Mouse (Mus musculus): ENCODE results near the gene Otof. TPM values are rescaled to one million over a fixed set of nuclear protein-coding genes. Genes with fewer than 3 reads are reported as not detected.

The Otof gene
- polyA plus RNA-seq, 1 experiment from 2014 or later = 0.56 TPM

- Histone ChIP-seq H3K36me3 (no peaks in the 10 kb centered on the region), H3K4me2 (replicated peaks) (no peak overlapping the region), H3K4me3 (no peak overlapping the region), H3K27me3 (no peaks in the 10 kb centered on the region), H3K9ac (no peak overlapping the region), H3K9me3 (no peaks in the 10 kb centered on the region), H3K4me1 (no peaks in the 10 kb centered on the region), H3K27ac (no peak overlapping the region)
- 85% methylated on average over 4 of the region's 4 CpGs for WGBS
- no peak for ATAC-seq (ENCODE audit: insufficient number of reproducible peaks, insufficient read depth, low FRiP score, low TSS enrichment)
These were observed 38.6 kb downstream of the Otof start for GRCm38 (mm10) chr5:30423121-30423520.

DNA sequence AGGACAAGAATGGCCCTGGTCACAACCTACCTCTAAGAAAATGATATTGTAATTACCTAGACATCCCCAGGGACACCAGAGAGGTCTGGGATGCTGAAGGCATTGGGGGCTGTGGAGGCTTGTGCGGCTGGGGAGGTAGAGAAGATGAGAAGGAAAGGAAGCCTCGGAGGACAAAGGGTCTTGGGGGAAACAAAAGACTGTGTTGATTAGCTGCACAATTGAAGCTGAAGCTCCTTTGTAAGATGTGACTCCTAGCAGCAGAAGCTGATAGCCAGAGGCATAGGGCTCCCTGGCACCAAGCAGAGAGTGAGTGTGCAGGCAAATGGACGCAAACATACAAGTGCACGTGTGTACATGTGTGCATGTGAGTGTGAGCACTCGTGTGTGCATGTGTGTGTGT is 45.1 kb downstream of the Otof start:
- no peak overlapping the region for H3K4me2 ChIP-seq (replicated peaks)
- no peaks in the 10 kb centered on the region for H3K4me1 ChIP-seq
- no peak overlapping the region for H3K4me3 ChIP-seq
- no peaks in the 10 kb centered on the region for H3K36me3 ChIP-seq
- ATAC-seq (ENCODE audit: insufficient number of reproducible peaks, insufficient read depth, low FRiP score, low TSS enrichment) = no peak
- no peaks in the 10 kb centered on the region for H3K9me3 ChIP-seq
- no peak overlapping the region for H3K9ac ChIP-seq
- H3K27ac ChIP-seq = no peak overlapping the region
- 40% methylated on average over 5 of the region's 5 CpGs for WGBS
- H3K27me3 ChIP-seq = no peaks in the 10 kb centered on the region

GRCm38 (mm10) chr5:30415876-30416275 is 45.9 kb downstream of the Otof start:
- no peaks in the 10 kb centered on the region for H3K36me3 ChIP-seq
- H3K27me3 ChIP-seq = no peaks in the 10 kb centered on the region
- no peaks in the 10 kb centered on the region for H3K4me1 ChIP-seq
- no peak overlapping the region for H3K9ac ChIP-seq
- H3K27ac ChIP-seq = no peak overlapping the region
- ATAC-seq (ENCODE audit: insufficient number of reproducible peaks, insufficient read depth, low FRiP score, low TSS enrichment) = no peak
- WGBS = 63% methylated on average over 4 of the region's 4 CpGs
- H3K9me3 ChIP-seq = no peaks in the 10 kb centered on the region
- no peak overlapping the region for H3K4me3 ChIP-seq
- H3K4me2 ChIP-seq (replicated peaks) = no peak overlapping the region

DNA sequence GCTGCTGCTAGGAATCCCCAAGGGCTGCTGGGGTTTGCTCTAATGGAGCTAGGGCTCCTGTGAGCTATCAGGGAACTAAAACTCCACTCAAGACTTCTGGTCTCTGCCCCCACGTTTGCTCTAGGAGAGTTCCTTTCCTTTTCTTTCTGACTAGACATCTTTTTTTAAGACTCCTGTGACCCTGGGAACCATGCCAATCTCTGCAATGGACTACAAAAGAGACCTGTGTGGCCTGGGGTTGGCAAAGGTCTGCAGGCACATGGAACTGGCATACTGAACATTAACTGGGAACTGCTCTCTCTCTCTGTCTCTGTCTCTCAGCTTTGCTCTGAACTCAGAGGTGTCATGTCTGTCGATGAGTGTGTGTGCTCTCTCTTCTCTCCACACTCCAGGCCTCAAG is 46.4 kb downstream of the Otof start:
- Histone ChIP-seq H3K9me3 (no peaks in the 10 kb centered on the region), H3K36me3 (no peaks in the 10 kb centered on the region), H3K4me2 (replicated peaks) (no peak overlapping the region), H3K27ac (no peak overlapping the region), H3K9ac (no peak overlapping the region), H3K27me3 (no peaks in the 10 kb centered on the region), H3K4me3 (no peak overlapping the region), H3K4me1 (no peaks in the 10 kb centered on the region)
- 75% methylated on average over 2 of the region's 2 CpGs for WGBS
- ATAC-seq (ENCODE audit: insufficient number of reproducible peaks, insufficient read depth, low FRiP score, low TSS enrichment) = no peak

DNA sequence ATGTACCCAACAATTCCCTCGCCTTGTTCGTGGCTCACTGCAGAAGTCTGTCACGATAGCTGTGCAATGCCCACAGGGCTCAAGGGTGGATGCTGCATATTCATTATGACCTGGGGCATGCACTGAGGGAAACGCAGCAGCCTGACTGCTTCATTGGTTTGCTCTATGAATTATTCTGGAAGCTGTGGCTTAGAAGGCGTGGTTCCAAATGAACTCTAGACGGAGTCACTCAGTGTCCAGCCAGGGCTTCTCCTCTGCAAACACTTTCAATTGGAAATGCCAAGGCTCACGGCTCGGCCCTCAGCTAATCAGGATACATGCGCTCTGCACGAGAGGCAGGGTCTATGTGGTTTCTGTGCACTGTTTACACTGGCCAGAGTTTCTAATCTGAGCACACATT is 50.2 kb downstream of the Otof start:
- no peaks in the 10 kb centered on the region for H3K9me3 ChIP-seq
- 73% methylated on average over 10 of the region's 10 CpGs for WGBS
- H3K4me2 ChIP-seq (replicated peaks) = no peak overlapping the region
- no peak overlapping the region for H3K27ac ChIP-seq
- no peak for ATAC-seq (ENCODE audit: insufficient number of reproducible peaks, insufficient read depth, low FRiP score, low TSS enrichment)
- H3K36me3 ChIP-seq = no peaks in the 10 kb centered on the region
- H3K4me3 ChIP-seq = no peak overlapping the region
- H3K9ac ChIP-seq = no peak overlapping the region
- H3K27me3 ChIP-seq = no peaks in the 10 kb centered on the region
- H3K4me1 ChIP-seq = peaks cover 7% of the 10 kb centered on the region; the same call in 1 of the 2 replicates

DNA sequence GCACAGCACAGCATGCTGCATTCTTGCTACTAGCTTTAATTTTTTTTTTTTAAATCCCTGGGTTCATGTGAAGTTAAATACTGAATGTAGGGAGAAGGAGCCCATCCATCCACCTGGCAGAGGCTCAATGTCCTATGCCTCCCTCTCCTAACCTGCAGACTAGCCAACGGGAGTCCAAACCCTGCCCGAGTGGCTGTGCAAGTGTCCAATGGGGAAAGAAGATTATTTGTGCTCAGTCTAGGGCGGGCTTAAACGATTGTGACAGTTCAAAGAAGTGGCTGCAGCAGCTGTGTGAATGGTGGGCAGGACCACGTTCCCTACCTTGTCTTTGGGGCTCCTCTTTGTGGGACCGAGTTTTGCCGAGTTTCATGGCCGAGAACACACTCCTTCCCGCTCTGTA is 54.9 kb downstream of the Otof start:
- no peak for ATAC-seq (ENCODE audit: insufficient number of reproducible peaks, insufficient read depth, low FRiP score, low TSS enrichment)
- Histone ChIP-seq H3K9ac (no peak overlapping the region), H3K27ac (no peak overlapping the region), H3K4me2 (replicated peaks) (peak overlapping the region; percentile 23), H3K4me1 (peaks cover 7% of the 10 kb centered on the region; the same call in 1 of the 2 replicates), H3K9me3 (no peaks in the 10 kb centered on the region), H3K36me3 (no peaks in the 10 kb centered on the region), H3K27me3 (0 out of 2 replicates have a peak, but pooled peaks cover 2% of the 10 kb centered on the region), H3K4me3 (no peak overlapping the region)
- 16% methylated on average over 9 of the region's 9 CpGs for WGBS

GRCm38 (mm10) chr5:30401165-30401564 is 60.6 kb downstream of the Otof start:
- H3K27ac ChIP-seq = no peak overlapping the region
- H3K27me3 ChIP-seq = 0 out of 2 replicates have a peak, but pooled peaks cover 2% of the 10 kb centered on the region
- no peaks in the 10 kb centered on the region for H3K9me3 ChIP-seq
- no peak overlapping the region for H3K4me3 ChIP-seq
- WGBS = 21% methylated on average over 8 of the region's 8 CpGs
- 0 out of 2 replicates have a peak, but pooled peaks cover 6% of the 10 kb centered on the region for H3K4me1 ChIP-seq
- no peaks in the 10 kb centered on the region for H3K36me3 ChIP-seq
- H3K4me2 ChIP-seq (replicated peaks) = no peak overlapping the region
- H3K9ac ChIP-seq = no peak overlapping the region
- no peak for ATAC-seq (ENCODE audit: insufficient number of reproducible peaks, insufficient read depth, low FRiP score, low TSS enrichment)

GRCm38 (mm10) chr5:30400521-30400920 is 61.2 kb downstream of the Otof start:
- Histone ChIP-seq H3K9me3 (no peaks in the 10 kb centered on the region), H3K9ac (no peak overlapping the region), H3K4me1 (0 out of 2 replicates have a peak, but pooled peaks cover 6% of the 10 kb centered on the region), H3K4me2 (replicated peaks) (no peak overlapping the region), H3K27me3 (0 out of 2 replicates have a peak, but pooled peaks cover 2% of the 10 kb centered on the region), H3K36me3 (no peaks in the 10 kb centered on the region), H3K27ac (no peak overlapping the region), H3K4me3 (no peak overlapping the region)
- WGBS = 83% methylated on average over 5 of the region's 5 CpGs
- no peak for ATAC-seq (ENCODE audit: insufficient number of reproducible peaks, insufficient read depth, low FRiP score, low TSS enrichment)

DNA sequence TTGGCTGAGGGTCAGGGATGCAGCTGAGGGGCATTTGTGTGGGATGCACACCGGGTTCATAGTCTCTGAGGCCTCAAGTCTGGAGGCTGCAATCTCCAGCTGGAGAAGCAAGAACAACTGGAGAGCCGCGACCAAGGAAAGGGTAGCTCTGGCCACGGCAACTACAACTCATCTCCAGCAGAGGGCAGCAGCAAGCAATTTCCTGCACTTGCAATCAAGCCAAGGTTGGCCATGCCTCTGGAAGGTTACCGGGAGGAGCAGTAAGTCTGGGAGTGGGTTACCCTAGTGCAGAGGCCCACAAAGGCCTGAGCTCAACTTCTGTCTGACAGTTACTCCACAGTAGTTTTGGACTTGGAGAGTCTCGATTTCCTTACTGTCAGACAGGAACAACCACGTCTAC is 70.3 kb downstream of the Otof start:
- no peak overlapping the region for H3K9ac ChIP-seq
- H3K36me3 ChIP-seq = no peaks in the 10 kb centered on the region
- no peaks in the 10 kb centered on the region for H3K9me3 ChIP-seq
- no peak overlapping the region for H3K4me3 ChIP-seq
- H3K27me3 ChIP-seq = no peaks in the 10 kb centered on the region
- no peak for ATAC-seq (ENCODE audit: insufficient number of reproducible peaks, insufficient read depth, low FRiP score, low TSS enrichment)
- WGBS = 26% methylated on average over 7 of the region's 7 CpGs
- H3K27ac ChIP-seq = no peak overlapping the region
- no peaks in the 10 kb centered on the region for H3K4me1 ChIP-seq
- H3K4me2 ChIP-seq (replicated peaks) = no peak overlapping the region

DNA sequence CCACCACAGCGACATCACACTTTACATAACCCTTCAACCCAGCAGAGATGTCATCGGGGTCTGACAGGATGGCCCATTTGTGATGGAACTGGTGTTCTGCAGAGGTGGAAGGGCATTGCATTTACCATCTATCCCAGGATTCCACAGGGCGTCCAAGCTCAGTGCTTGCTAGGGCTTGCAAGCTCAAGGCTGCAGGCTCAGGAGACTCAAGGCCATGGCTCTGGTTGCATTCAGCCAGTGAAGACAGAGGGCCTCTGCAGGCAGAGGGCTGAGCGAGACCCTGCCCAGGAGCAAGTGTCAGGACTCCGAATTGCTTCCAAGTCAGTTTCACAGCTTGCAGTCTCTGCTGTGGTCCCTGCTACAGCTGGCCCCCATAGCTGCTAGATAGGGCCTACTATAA is 71.9 kb downstream of the Otof start:
- ATAC-seq (ENCODE audit: insufficient number of reproducible peaks, insufficient read depth, low FRiP score, low TSS enrichment) = no peak
- 85% methylated on average over 5 of the region's 5 CpGs for WGBS

GRCm38 (mm10) chr5:30387726-30388125 is 74.0 kb downstream of the Otof start:
- Histone ChIP-seq H3K9ac (no peak overlapping the region), H3K27ac (no peak overlapping the region), H3K4me3 (no peak overlapping the region), H3K4me2 (replicated peaks) (no peak overlapping the region), H3K27me3 (no peaks in the 10 kb centered on the region), H3K9me3 (no peaks in the 10 kb centered on the region), H3K36me3 (no peaks in the 10 kb centered on the region), H3K4me1 (0 out of 2 replicates have a peak, but pooled peaks cover under 1% of the 10 kb centered on the region)
- 80% methylated on average over 6 of the region's 6 CpGs for WGBS
- ATAC-seq (ENCODE audit: insufficient number of reproducible peaks, insufficient read depth, low FRiP score, low TSS enrichment) = no peak

More for the DNA sequence above, 71.9 kb downstream of the Otof start:
- Histone ChIP-seq H3K27me3 (no peaks in the 10 kb centered on the region), H3K9me3 (no peaks in the 10 kb centered on the region), H3K36me3 (no peaks in the 10 kb centered on the region), H3K9ac (no peak overlapping the region), H3K4me3 (no peak overlapping the region), H3K4me1 (no peaks in the 10 kb centered on the region), H3K4me2 (replicated peaks) (no peak overlapping the region), H3K27ac (no peak overlapping the region)

DNA sequence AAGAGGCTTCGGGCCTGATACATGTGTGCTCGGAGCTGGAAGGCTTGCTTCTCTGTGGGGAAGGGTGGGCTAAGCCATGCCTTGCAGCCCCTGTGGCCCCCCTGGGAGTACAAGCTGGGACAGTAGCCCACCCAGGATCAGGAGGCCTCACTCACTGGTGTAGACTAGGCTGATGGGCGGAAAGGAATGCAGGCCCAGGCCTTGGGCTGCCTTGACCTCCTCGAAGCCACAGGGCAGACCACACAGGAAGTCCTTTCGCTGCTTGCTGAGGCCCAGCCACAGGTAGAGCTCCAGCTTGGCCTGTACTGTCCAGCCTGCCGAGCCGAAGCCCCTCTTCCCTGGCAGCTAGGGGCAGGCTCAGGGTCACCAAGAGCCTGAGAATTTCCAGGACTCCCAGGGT is 78.9 kb downstream of the Otof start:
- WGBS = 48% methylated on average over 7 of the region's 7 CpGs

GRCm38 (mm10) chr5:30369426-30369825 is 92.3 kb downstream of the Otof start:
- Histone ChIP-seq H3K9ac (no peak overlapping the region), H3K27me3 (no peaks in the 10 kb centered on the region), H3K36me3 (no peaks in the 10 kb centered on the region), H3K4me1 (no peaks in the 10 kb centered on the region), H3K9me3 (no peaks in the 10 kb centered on the region), H3K4me3 (no peak overlapping the region), H3K4me2 (replicated peaks) (no peak overlapping the region), H3K27ac (no peak overlapping the region)
- ATAC-seq (ENCODE audit: insufficient number of reproducible peaks, insufficient read depth, low FRiP score, low TSS enrichment) = no peak
- WGBS = 65% methylated on average over 5 of the region's 5 CpGs

More for the DNA sequence above, 78.9 kb downstream of the Otof start:
- no peak for ATAC-seq (ENCODE audit: insufficient number of reproducible peaks, insufficient read depth, low FRiP score, low TSS enrichment)
- no peak overlapping the region for H3K27ac ChIP-seq
- H3K4me1 ChIP-seq = 0 out of 2 replicates have a peak, but pooled peaks cover 2% of the 10 kb centered on the region
- H3K27me3 ChIP-seq = no peaks in the 10 kb centered on the region
- H3K9ac ChIP-seq = no peak overlapping the region
- H3K36me3 ChIP-seq = no peaks in the 10 kb centered on the region
- no peak overlapping the region for H3K4me2 ChIP-seq (replicated peaks)
- H3K9me3 ChIP-seq = no peaks in the 10 kb centered on the region
- H3K4me3 ChIP-seq = no peak overlapping the region
